Mouse (Mus musculus) olfactory bulb, adult 2 months (tissue): ENCODE results near the gene Olfr456.
"Not testable (repeated sequence)": the region's sequence is repeated elsewhere in the genome, so short reads cannot be mapped to it uniquely, and the experiment has no call there.

Experiments used
- CTCF ChIP-seq: fragments of 200-500 bp; IDR thresholded peaks from 2 replicates; pipeline ENCODE4 v1.5.1; 2012; ENCODE audit warnings: low read depth, mild to moderate bottlenecking, low read length, moderate library complexity; ENCODE audit not compliant: insufficient read depth
- POLR2A ChIP-seq: fragments of 200-500 bp; IDR thresholded peaks from 2 replicates; pipeline ENCODE4 v1.6.1; 2012; ENCODE audit warnings: mild to moderate bottlenecking, low read depth, low read length, moderate library complexity; ENCODE audit not compliant: insufficient read depth

GRCm38 (mm10) chr6:42471298-42471697 lies 15.7 kb downstream of the Olfr456 start:
- not testable (repeated sequence) for TF ChIP-seq CTCF, POLR2A
